Mouse (Mus musculus): ENCODE results near the gene Nkrf.
"Not testable (repeated sequence)": the region's sequence is repeated elsewhere in the genome, so short reads cannot be mapped to it uniquely, and the experiment has no call there.

The Nkrf gene

GRCm38 (mm10) chrX:36902321-36903114, at the start of gene Nkrf:
Gene Nkrf (minus strand): TSS chrX:36902899.
- DNase-seq (ENCODE audit: low spot score) = no peak

GRCm38 (mm10) chrX:36941106-36941505, 38.4 kb upstream of the Nkrf start:
- DNase-seq (ENCODE audit: low spot score) = no peak

- DNase-seq (ENCODE audit: low spot score) = no peak
Observed at GRCm38 (mm10) chrX:36939806-36940413, 37.2 kb upstream of the Nkrf start.

- no peak for DNase-seq (ENCODE audit: low spot score)
Observed at GRCm38 (mm10) chrX:36935326-36935966, 32.7 kb upstream of the Nkrf start.

- DNase-seq (ENCODE audit: low spot score) = no peak
Observed at GRCm38 (mm10) chrX:36930574-36930973, 27.9 kb upstream of the Nkrf start.

GRCm38 (mm10) chrX:36929694-36930093, 27.0 kb upstream of the Nkrf start:
- DNase-seq (ENCODE audit: low spot score) = no peak

GRCm38 (mm10) chrX:36928791-36929190, 26.1 kb upstream of the Nkrf start:
- no peak for DNase-seq (ENCODE audit: low spot score)

GRCm38 (mm10) chrX:36921346-36921745, 18.6 kb upstream of the Nkrf start:
- DNase-seq (ENCODE audit: low spot score) = no peak

- DNase-seq (ENCODE audit: low spot score) = no peak
Observed at GRCm38 (mm10) chrX:36917749-36918148, 15.1 kb upstream of the Nkrf start.

GRCm38 (mm10) chrX:36911343-36911742, 8.6 kb upstream of the Nkrf start:
- no peak for DNase-seq (ENCODE audit: low spot score)

GRCm38 (mm10) chrX:36906539-36906938, 3.8 kb upstream of the Nkrf start:
- DNase-seq (ENCODE audit: low spot score) = no peak

GRCm38 (mm10) chrX:36903115-36903768, 543 bp upstream of the Nkrf start:
- peak; percentile 65 for DNase-seq (ENCODE audit: low spot score)

GRCm38 (mm10) chrX:36901655-36902054, 1.0 kb downstream of the Nkrf start:
- DNase-seq (ENCODE audit: low spot score) = no peak

GRCm38 (mm10) chrX:36898931-36899330, 3.8 kb downstream of the Nkrf start:
- DNase-seq (ENCODE audit: low spot score) = not testable (repeated sequence)

GRCm38 (mm10) chrX:36884719-36885118, 18.0 kb downstream of the Nkrf start:
- DNase-seq (ENCODE audit: low spot score) = no peak

- no peak for DNase-seq (ENCODE audit: low spot score)
Observed at GRCm38 (mm10) chrX:36874704-36875128, 28.0 kb downstream of the Nkrf start.

- DNase-seq (ENCODE audit: low spot score) = peak; percentile 51
Observed at GRCm38 (mm10) chrX:36874178-36874696, 28.5 kb downstream of the Nkrf start.

GRCm38 (mm10) chrX:36873765-36874164, 28.9 kb downstream of the Nkrf start, which contains the start of the genes Ube2a and C330007P06Rik:
Gene Ube2a (plus strand): TSS chrX:36873900.
Gene C330007P06Rik (minus strand): TSS chrX:36874111.
- no peak for DNase-seq (ENCODE audit: low spot score)

- DNase-seq (ENCODE audit: low spot score) = no peak
Observed at GRCm38 (mm10) chrX:36870372-36870771, 32.3 kb downstream of the Nkrf start.

- DNase-seq (ENCODE audit: low spot score) = no peak
Observed at GRCm38 (mm10) chrX:36864609-36865328, 37.9 kb downstream of the Nkrf start.

All from urinary bladder, postnatal 10 days (tissue).